Mouse (Mus musculus) C2C12 (cell line): Measurements from ENCODE around the gene Gpr62.

Experiments used
- CTCF ChIP-seq: IDR thresholded peaks from one replicate; pipeline ENCODE4 v1.5.1; 2011; ENCODE audit not compliant: control insufficient read depth, insufficient read depth, insufficient read length
- USF1 ChIP-seq: IDR thresholded peaks from one replicate; pipeline ENCODE4 v1.6.1; 2011; ENCODE audit warnings: low read depth, mild to moderate bottlenecking, control low read depth, moderate library complexity

DNA sequence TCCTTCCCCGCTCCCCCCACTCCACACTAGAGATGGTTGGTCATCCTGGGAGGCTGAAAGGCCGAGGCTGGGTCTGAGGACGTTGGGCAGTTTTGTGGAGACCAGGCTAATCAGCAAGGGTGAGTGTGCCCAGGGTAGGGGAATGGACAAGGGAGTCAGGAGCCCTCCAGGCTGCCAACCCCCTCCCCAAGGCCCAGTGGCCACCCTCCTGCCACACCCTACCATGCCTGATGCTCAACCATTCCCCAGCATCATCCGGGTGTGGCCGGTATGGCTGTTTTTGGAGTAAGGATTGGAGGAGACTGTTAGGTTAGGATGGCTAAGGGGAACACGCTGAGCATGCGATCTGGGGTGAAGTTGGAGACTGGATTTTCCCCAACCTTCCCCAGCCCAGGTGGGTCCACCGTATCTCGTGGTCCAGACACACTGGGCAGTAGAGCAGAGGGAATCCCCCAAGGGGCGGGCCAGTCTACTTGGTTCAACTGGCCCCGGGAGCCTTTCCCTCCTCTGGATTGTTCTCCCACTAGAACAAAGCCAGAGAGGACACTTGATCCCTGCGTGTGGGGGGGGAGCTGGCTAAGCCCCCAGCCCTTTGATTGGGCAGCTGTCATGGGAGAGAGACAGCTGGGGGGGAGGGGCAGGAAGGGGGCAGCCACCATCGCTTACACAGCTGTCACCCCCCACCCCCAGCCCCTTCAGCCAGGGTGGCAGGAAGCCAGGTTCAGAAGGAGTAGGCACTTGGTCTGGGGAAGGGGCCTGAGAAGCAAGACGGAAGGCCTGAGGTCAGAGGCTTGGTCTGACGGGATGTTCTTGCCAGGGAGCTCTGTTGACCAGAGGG lies 9.2 kb downstream of the Gpr62 start:
- TF ChIP-seq CTCF, result no peak
- no peak for TF ChIP-seq USF1
